Mouse (Mus musculus): ENCODE measurements at regions not wholly inside any gene's neighbourhood (a gene's known extent, or its start where the extent isn't known, plus 50 kb on each side); places are given as distances from the start of the nearest gene placed in this dataset.

GRCm38 (mm10) chr11:19456577-19456976 is 437.8 kb upstream of the Meis1 start:
- no peak for DNase-seq (ENCODE audit: low read depth, low spot score)

GRCm38 (mm10) chr11:19463730-19464358 is 445.1 kb upstream of the Meis1 start:
- no peak for DNase-seq (ENCODE audit: low read depth, low spot score)

- no peak for DNase-seq (ENCODE audit: low read depth, low spot score)
Observed at GRCm38 (mm10) chr11:19468373-19468772, 449.6 kb upstream of the Meis1 start.

DNA sequence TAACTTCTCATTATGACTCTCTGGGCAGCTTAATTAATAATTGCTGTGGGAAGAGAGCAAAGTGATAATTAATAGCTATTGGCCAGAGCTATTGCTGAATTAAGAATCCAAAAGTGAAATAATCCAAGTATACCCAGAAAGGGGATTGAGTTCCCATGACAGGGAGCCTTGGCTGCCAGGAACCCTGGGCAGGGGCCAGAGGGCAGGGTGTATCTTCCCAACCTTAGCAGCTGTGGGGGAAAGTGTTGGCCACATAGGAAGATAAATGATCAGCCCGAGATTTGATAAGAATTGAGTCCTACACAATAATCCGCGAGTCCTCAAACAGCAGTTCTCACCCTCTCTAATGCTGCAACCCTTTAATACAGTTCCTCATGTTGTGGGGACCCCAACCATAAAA is 450.0 kb upstream of the Meis1 start:
- no peak for DNase-seq (ENCODE audit: low read depth, low spot score)

DNA sequence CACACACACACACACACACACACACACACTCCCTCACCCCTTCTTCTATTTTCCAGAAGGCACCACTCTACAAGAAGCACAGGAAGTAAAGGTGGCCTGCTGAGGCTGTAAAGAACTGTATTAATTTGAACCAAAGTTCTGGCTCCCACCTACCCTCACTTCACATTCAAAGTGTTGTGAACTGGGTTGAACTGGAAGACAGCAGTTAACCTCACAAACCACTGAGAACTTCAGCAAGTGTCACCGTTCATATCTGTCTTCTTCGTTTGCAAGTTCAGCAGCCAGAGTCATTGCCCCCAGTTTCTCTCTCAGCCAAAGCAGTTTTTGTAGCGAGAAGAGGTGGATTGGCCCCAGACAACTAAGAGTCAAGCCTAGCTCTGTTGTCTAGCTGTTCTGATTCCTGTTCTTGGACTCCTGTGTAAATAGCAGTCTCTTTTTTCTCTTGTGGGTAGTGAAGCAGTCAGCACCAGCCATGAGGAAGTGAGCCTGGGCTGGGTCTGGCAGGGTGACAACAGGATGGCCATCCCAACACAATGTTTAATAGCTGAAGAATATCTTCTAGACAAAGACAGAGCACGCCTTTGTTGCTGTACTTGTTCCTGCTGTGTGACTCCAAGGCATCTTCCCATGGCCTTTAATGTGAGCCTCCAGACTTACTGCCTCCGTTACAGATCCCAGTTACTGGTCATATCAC is 452.0 kb upstream of the Meis1 start:
- DNase-seq (ENCODE audit: low read depth, low spot score), result no peak

DNA sequence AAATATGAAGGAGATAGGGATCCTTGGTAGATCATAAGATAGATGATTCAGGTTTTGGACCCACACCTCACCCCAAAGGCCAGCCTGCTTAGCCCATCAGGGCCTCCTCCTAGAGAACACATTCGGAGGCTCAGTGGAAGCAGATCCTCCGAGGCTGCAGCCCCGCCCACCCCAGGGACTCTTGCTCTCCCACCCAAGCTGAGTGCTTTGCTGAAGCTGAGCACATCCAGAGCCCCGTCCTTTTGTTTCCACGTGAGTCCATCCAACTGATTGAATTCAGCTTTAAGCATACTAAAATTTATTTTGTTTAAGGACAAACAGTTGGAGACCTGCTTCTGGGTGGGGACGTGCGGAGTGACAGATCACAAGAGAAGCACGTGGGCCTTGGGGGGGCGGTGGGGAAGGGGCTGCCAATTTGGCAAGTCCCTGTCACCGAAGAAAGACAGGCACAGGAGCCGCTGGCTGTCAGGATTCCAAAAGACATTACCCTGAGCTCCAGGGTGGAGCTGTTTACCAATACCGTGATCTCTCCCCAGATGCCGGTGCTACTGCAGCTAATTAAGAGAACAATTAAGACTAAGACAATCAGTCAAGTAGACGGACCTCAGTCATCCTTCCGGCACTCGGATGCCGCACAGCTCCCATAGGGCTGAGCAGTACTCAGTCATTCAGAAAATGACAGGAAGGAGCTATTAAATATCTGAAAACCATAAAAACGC is 448.9 kb upstream of the Spred2 start:
- DNase-seq (ENCODE audit: low read depth, low spot score), result peak; percentile 13

DNA sequence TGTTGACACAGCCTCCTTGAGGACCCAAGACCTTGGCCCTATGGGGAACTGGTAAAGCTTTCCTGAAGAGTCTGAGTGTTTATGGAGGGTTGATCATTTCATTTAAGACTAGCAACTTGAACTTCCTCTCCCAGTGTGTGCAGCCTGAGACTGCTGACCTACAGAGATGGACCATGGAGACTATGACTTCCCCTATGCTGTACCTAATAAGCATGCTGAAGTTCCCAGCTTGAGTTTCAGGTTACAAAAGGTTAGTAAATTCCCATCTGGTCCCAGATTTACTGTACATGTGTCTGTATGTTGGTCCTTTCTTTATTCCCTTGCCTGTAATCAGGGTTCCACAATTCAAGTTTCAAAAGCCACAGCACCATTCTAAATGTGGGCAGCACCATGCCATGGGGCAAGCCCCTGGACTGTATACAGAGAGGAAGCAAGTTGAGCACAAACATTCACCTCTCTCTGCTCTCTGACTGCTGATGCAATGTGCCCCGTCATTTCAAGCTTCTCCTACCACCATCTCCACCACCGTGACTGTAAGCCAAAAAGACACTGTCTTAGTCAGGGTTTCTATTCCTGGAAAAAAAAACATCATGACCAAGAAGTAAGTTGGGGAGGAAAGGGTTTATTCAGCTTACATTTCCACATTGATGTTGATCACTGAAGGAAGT is 431.0 kb upstream of the Spred2 start:
- DNase-seq (ENCODE audit: low read depth, low spot score), result no peak

DNA sequence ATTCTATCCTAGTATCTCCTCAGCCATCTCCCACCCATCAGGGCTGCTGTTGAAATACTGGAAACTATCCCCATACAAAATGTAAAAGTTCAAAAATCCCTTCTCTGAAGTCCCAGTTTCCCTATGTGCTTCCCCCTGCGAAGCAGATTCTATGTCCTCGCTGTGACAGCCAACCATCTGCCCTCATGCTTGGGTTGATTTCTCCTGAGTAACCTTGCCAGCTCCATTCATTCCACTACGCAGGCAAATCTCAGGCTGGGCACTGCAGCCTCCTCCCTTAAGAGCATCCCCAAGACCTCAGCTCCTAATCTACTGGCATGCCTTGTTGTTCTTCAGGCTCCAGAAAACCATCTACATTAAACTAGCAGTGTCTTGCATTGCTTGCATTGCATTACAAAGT is 402.5 kb upstream of the Spred2 start:
- no peak for DNase-seq (ENCODE audit: low read depth, low spot score)

DNA sequence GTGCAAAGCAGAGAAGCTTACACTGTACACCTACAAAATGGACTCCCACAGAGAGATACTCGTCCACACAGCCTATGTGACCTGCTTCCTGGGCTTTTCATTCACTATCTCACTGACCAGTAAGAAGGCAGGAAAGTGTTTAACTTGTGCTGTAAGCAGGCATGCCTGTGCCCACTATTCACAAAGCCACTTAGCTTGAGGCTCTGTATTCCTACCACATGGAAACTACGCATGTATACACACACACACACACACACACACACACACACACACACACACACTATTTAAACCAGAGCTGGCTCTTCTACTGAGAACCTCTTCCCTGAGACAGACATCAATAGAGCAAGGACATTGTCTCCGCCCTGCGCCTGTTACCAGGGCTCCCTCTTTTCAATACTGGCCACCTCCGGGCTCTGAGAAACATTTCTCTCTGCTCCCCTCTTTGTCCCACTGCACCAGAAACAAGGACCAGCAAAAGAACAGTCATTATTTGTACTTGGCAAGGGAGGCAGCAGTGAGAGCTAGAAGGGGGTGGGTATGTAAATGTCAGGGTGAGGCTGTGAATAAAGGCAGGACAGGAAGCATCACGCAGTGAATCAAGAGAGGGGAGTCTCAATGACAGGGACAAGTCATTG is 400.2 kb upstream of the Spred2 start:
- peak; percentile 68 for DNase-seq (ENCODE audit: low read depth, low spot score)

DNA sequence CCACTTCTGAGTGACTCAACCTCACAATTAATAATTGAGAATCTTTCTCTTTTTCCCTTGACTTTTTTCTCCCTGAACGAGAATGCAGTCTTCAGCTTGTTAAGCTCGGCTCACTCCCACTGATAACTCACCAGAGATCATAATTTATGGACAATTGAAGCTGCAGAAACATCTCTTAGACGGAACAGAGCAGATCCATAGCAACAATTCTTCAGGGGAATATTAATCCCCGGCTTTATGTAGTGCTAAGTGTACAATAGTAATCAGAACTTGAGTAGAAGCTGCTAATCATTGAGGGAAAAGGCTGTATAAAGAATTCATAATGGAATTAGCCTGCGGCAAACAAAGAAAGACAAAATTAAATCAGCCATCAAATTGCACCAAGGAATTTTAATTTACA is 395.0 kb upstream of the Spred2 start:
- DNase-seq (ENCODE audit: low read depth, low spot score), result no peak

- no peak for DNase-seq (ENCODE audit: low read depth, low spot score)
Observed at GRCm38 (mm10) chr11:19530652-19531051, 393.5 kb upstream of the Spred2 start.

GRCm38 (mm10) chr11:19531255-19532003 is 392.7 kb upstream of the Spred2 start:
- DNase-seq (ENCODE audit: low read depth, low spot score), result peak; percentile 79

DNA sequence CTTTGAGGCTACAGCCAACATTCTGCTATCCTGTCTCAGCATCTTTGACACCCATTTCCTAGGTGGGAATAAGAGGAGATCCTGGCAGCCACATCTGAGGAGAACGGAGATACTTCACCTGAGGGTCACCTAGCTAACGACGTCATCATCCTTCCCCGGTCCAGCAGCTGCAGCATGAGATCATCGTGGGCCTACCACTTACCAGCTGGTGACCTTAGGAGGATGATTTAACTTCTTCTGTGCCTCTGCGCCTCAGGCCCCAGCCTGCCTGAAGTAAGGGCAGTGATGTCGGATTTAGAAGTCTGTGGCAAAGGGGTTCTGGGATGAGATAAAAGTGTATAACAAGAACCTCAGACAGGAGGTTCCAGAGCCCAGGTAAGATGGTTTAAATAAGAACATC is 391.3 kb upstream of the Spred2 start:
- no peak for DNase-seq (ENCODE audit: low read depth, low spot score)

- no peak for DNase-seq (ENCODE audit: low read depth, low spot score)
Observed at GRCm38 (mm10) chr11:19533701-19534100, 390.5 kb upstream of the Spred2 start.

GRCm38 (mm10) chr11:19535215-19535614 is 389.0 kb upstream of the Spred2 start:
- DNase-seq (ENCODE audit: low read depth, low spot score), result no peak

DNA sequence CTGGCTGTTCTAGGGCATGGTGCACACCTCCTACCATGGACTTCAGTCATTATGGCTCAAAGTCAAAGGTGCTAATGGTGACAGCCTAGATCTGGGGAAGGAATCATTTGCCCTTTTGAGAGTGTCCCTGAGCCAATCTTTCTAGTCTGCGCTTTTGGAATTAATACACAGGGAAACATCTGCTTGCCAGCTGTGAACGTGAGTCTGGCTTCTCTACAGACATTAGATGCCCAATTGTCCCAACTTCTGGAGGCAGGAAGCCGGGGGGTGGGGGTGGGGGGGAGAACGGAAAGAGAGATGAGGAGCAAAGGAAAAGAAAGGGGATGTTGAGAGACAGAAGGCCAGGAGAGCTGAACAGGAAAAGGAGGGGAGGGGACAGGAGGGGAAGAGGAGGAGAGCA is 377.9 kb upstream of the Spred2 start:
- DNase-seq (ENCODE audit: low read depth, low spot score), result peak; percentile 52

GRCm38 (mm10) chr11:19554316-19554946 is 369.7 kb upstream of the Spred2 start:
- DNase-seq (ENCODE audit: low read depth, low spot score), result peak; percentile 58

DNA sequence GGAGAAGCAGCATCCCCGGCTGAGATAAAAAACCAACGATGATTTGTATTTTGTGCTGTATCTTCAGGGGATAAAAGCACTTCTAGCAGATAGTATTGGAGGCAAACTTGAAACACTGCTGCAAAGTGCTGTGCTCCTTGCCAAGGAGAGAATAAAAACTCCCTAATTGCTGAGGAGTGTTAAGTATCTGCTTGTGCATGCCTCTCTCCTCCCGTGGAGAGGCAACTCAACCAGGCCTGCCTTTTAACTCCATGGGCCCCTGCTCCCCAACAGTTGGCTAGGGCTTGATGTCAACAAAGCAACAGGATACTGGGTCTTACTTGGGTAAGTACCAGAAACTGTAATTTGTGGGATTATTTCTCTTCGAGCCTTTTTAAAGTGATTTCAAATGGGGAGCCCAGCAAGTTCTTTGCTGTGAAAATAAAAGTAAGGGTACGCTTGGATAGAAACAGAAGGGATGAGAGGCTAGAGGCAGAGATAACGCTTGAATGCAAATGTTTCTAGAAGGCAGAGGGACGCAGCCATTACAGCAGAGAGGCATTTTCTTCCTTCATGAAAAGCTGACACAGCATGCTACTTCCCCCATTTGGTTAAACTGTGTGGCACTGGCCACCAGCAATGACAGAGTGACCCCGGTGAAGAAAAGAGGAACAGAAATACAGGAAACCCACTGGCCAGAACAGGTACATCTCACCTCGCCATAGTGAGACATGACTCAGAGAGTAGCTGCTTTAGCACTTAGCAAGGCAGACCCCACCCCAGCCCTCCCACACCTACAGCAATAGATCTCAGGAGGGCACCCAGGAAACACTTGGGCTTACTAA is 369.0 kb upstream of the Spred2 start:
- DNase-seq (ENCODE audit: low read depth, low spot score), result no peak

GRCm38 (mm10) chr11:19560452-19560851 is 363.7 kb upstream of the Spred2 start:
- no peak for DNase-seq (ENCODE audit: low read depth, low spot score)

DNA sequence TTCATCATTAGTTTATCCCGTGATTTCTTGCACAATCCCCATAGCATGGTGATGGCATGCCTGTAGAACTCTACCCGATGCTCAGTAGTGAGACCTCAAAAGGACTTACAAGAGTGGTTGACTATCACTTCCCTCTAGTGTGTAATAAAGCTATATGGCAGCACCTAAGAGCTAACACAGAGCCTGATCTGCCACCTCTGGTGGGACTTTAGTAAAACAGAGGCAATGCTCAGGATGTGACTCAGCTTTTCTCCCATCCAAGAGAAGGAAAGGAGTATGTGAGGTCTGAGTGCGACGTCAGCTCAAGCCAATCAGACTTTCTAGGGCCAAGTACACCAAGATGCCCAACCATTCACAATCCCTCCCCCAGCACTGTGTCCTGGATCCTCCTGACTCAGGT is 361.5 kb upstream of the Spred2 start:
- no peak for DNase-seq (ENCODE audit: low read depth, low spot score)

Measured in mesoderm, embryonic 11.5 days (tissue).